Comparison of ENCODE assay signal across 8 mouse cellular contexts in the genomic region with DNA sequence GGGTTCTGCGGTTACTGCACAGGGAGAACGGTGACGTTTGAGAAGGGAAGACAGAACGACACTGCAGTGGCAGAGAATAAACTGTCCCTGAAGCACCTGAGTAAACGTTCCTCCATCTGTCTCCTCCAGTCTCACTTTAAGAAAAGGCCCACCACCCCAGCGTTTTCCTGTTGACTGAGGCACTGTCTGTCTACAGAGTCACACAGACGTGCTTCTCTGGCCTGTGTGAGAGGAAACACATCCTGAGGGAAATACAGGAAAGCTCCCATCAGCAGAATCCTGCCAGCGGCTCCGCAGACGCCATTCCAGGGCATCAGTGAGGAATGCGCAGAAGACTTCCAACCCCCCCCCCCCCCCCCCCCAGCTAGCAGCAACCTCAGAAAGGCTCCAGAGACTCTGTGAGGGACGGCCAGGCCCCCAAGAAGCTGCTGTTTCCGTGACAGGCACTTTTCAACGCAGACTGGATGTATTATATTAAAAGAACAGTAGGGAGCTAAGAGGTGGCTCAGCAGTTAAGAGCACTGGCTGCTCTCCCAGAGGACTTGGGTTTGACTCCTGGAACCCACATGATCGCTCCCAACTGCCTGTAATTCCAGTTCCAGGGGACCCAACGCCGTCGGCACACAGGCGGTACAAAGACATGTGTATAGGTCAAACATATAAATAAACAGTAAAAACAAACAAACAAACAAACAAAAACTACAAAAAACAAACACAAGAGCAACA. TPM values are rescaled to one million over a fixed set of nuclear protein-coding genes. Genes with fewer than 3 reads are reported as not detected.
DNase-seq lines count a peak whose midpoint lies in the region; ATAC-seq and TF ChIP-seq lines count a peak whose summit lies in the region.

No protein-coding gene starts in this region.

- no peaks in the 10 kb centered on the region for H3K9me3 ChIP-seq in forebrain, embryonic 13.5 days (replicated peaks)
- H3K9me3 ChIP-seq in intestine, embryonic 16.5 days (ENCODE audit: control insufficient read depth, low read length): no peaks in the 10 kb centered on the region
- no peaks in the 10 kb centered on the region for H3K9me3 ChIP-seq in liver, postnatal 0 days (ENCODE audit: low read length)

- no peak for TF ChIP-seq POLR2A in brain, embryonic 14.5 days (IDR thresholded peaks at IDR 0.05; ENCODE audit: borderline replicate concordance, extremely low read depth, insufficient read depth, insufficient read length, poor library complexity, severe bottlenecking)

- TF ChIP-seq CTCF in brain, embryonic 14.5 days (IDR thresholded peaks at IDR 0.05; ENCODE audit: borderline replicate concordance, extremely low read depth, insufficient read depth, insufficient read length): no peak
- no peak for TF ChIP-seq CTCF in liver, postnatal 0 days (IDR thresholded peaks at IDR 0.05; ENCODE audit: low read depth)

- ATAC-seq in forebrain, embryonic 13.5 days: no peak
- peak; percentile 16 for ATAC-seq in intestine, embryonic 16.5 days
- peak; percentile 51; the same call in 1 of the 2 replicates for ATAC-seq in liver, postnatal 0 days

- peak overlapping the region; percentile 20 for H3K4me2 ChIP-seq in forebrain, embryonic 13.5 days
- no peak overlapping the region for H3K4me2 ChIP-seq in intestine, embryonic 16.5 days (ENCODE audit: low read depth, low read length)
- no peak overlapping the region for H3K4me2 ChIP-seq in liver, postnatal 0 days (ENCODE audit: low read depth, low read length)

- H3K27me3 ChIP-seq in forebrain, embryonic 13.5 days: no peaks in the 10 kb centered on the region
- H3K27me3 ChIP-seq in intestine, embryonic 16.5 days (replicated peaks; ENCODE audit: control insufficient read depth, insufficient read depth, low read length): no peaks in the 10 kb centered on the region
- H3K27me3 ChIP-seq in liver, postnatal 0 days (ENCODE audit: insufficient read depth, low read length): no peaks in the 10 kb centered on the region

- H3K9ac ChIP-seq in forebrain, embryonic 13.5 days: 0 out of 2 replicates have a peak overlapping the region, but pooled peaks have one; percentile 41
- H3K9ac ChIP-seq in intestine, embryonic 16.5 days (ENCODE audit: low read depth, low read length): peak overlapping the region; percentile 2
- no peak overlapping the region for H3K9ac ChIP-seq in liver, postnatal 0 days (replicated peaks)

- WGBS in forebrain, embryonic 13.5 days: 35% methylated on average over 18 of the region's 19 CpGs
- 23% methylated on average over 19 of the region's 19 CpGs for whole genome bisulfite sequencing in intestine, embryonic 16.5 days
- 53% methylated on average over 19 of the region's 19 CpGs for WGBS in liver, postnatal 0 days (ENCODE audit: insufficient replicate concordance)

- H3K27ac ChIP-seq in forebrain, embryonic 13.5 days: peak overlapping the region; percentile 68
- peak overlapping the region; percentile 33 for H3K27ac ChIP-seq in intestine, embryonic 16.5 days (ENCODE audit: low read length)
- peak overlapping the region; percentile 19; the same call in 1 of the 2 replicates for H3K27ac ChIP-seq in liver, postnatal 0 days (ENCODE audit: low read depth)

- no peak for TF ChIP-seq EP300 in liver, postnatal 0 days (IDR thresholded peaks at IDR 0.05; ENCODE audit: low read depth)

- H3K4me3 ChIP-seq in forebrain, embryonic 13.5 days: no peak overlapping the region
- no peak overlapping the region for H3K4me3 ChIP-seq in intestine, embryonic 16.5 days (ENCODE audit: low read length)
- no peak overlapping the region for H3K4me3 ChIP-seq in liver, postnatal 0 days (ENCODE audit: low read depth, low read length)

- H3K4me1 ChIP-seq in forebrain, embryonic 13.5 days: peaks cover 52% of the 10 kb centered on the region
- peaks cover 46% of the 10 kb centered on the region for H3K4me1 ChIP-seq in intestine, embryonic 16.5 days (ENCODE audit: control insufficient read depth, insufficient read depth, low read length)
- H3K4me1 ChIP-seq in liver, postnatal 0 days (ENCODE audit: insufficient read depth): peaks cover 30% of the 10 kb centered on the region

- DNase-seq in brain, embryonic 14.5 days (ENCODE audit: low read depth): peak; percentile 50
- no peak for DNase-seq in liver, postnatal 0 days
- no peak for DNase-seq in left cerebral cortex, adult 9 months (ENCODE audit: low spot score in 2 of 2)
- no peak for DNase-seq in right cerebral cortex, postnatal 10 days (ENCODE audit: low spot score in 2 of 2)
- DNase-seq in frontal cortex, postnatal 36 days (ENCODE audit: low spot score in 2 of 2): no peak
- no peak for DNase-seq in cerebellum, adult 9-11 months

- H3K36me3 ChIP-seq in forebrain, embryonic 13.5 days (ENCODE audit: poor library complexity, severe bottlenecking): peaks cover 8% of the 10 kb centered on the region; the same call in 1 of the 2 replicates
- no peaks in the 10 kb centered on the region for H3K36me3 ChIP-seq in intestine, embryonic 16.5 days (ENCODE audit: control insufficient read depth, insufficient read depth, low read length)
- H3K36me3 ChIP-seq in liver, postnatal 0 days (replicated peaks; ENCODE audit: insufficient read depth, low read length): no peaks in the 10 kb centered on the region

RNA-seq across cellular contexts. Expression of gene Coro1c, which starts 19.2 kb away (rescaled TPM):
- polyA plus RNA-seq in brain, embryonic 14.5 days (2012; rRNA removed): 136 and 202 TPM in 2 replicates
- polyA plus RNA-seq in forebrain, embryonic 13.5 days (2015; fragmentation: Nextera tagmentation; extraction: Ambion mirVana): 235 and 246 TPM in 2 replicates
- 175 and 183 TPM in 2 replicates for polyA plus RNA-seq in intestine, embryonic 16.5 days (2015; fragmentation: Nextera tagmentation; extraction: Ambion mirVana)
- polyA plus RNA-seq in liver, postnatal 0 days (2015; fragmentation: Nextera tagmentation; extraction: Ambion mirVana): 23.6 and 27.6 TPM in 2 replicates

RNA-seq across cellular contexts. Expression of gene Selplg, which starts 56.9 kb away (rescaled TPM):
- 0.88 and 1.3 TPM in 2 replicates for polyA plus RNA-seq in brain, embryonic 14.5 days (2012; rRNA removed)
- polyA plus RNA-seq in forebrain, embryonic 13.5 days (2015; fragmentation: Nextera tagmentation; extraction: Ambion mirVana): 0.40 and 0.62 TPM in 2 replicates
- 6.8 and 7.5 TPM in 2 replicates for polyA plus RNA-seq in intestine, embryonic 16.5 days (2015; fragmentation: Nextera tagmentation; extraction: Ambion mirVana)
- polyA plus RNA-seq in liver, postnatal 0 days (2015; fragmentation: Nextera tagmentation; extraction: Ambion mirVana): 18.9 and 21.5 TPM in 2 replicates
